Mouse (Mus musculus) midbrain, embryonic 13.5 days (tissue): ENCODE measurements around the gene Gm15093. TPM values are rescaled to one million over a fixed set of nuclear protein-coding genes. Genes with fewer than 3 reads are reported as not detected.
"Not testable (repeated sequence)": the region's sequence is repeated elsewhere in the genome, so short reads cannot be mapped to it uniquely, and the experiment has no call there.

Source experiments
- ATAC-seq: fragments of 200-750 bp; cut with Nextera tagmentation; 2 replicates; pipeline ENCODE4 v1.8.0; 2017; ENCODE audit warnings: mild to moderate bottlenecking, moderate TSS enrichment, moderate library complexity
- H3K27ac ChIP-seq: fragments of 300-500 bp; sonication (generic); 2 replicates; pipeline ENCODE4 v1.5.1; 2015; ENCODE audit warnings: inconsistent platforms, mild to moderate bottlenecking, moderate library complexity
- H3K27me3 ChIP-seq: fragments of 300-500 bp; sonication (generic); 2 replicates; pipeline ENCODE4 v1.6.1; 2015; ENCODE audit warnings: mild to moderate bottlenecking, inconsistent platforms
- H3K36me3 ChIP-seq: fragments of 300-500 bp; sonication (generic); 2 replicates; pipeline ENCODE4 v1.6.1; 2015; ENCODE audit warnings: mild to moderate bottlenecking, inconsistent platforms
- H3K4me1 ChIP-seq: fragments of 300-500 bp; sonication (generic); replicated peaks from 2 replicates; pipeline ENCODE4 v1.6.1; 2015; ENCODE audit warnings: inconsistent platforms
- H3K4me2 ChIP-seq: fragments of 300-500 bp; sonication (generic); replicated peaks from 2 replicates; pipeline ENCODE4 v1.6.1; 2015; ENCODE audit warnings: moderate library complexity, mild to moderate bottlenecking, inconsistent platforms
- H3K4me3 ChIP-seq: fragments of 300-500 bp; sonication (generic); replicated peaks from 2 replicates; pipeline ENCODE4 v1.5.1; 2015; ENCODE audit warnings: mild to moderate bottlenecking, inconsistent platforms
- H3K9ac ChIP-seq: fragments of 300-500 bp; sonication (generic); replicated peaks from 2 replicates; pipeline ENCODE4 v1.6.1; 2015; ENCODE audit warnings: mild to moderate bottlenecking, inconsistent platforms
- H3K9me3 ChIP-seq: fragments of 300-500 bp; sonication (generic); 2 replicates; pipeline ENCODE4 v1.6.1; 2016; ENCODE audit warnings: mild to moderate bottlenecking, inconsistent platforms
- WGBS: fragments of 180-500 bp; shearing (Covaris S2); methylation state at CpG from one replicate; pipeline ENCODE4 v1.1.7; 2015; 5-methylcytosine and 5-hydroxymethylcytosine counted together
- polyA plus RNA-seq: library from polyadenylated mRNA; unstranded; fragments of >200 nt; fragmentation: Nextera tagmentation; extraction: Ambion mirVana; gene quantifications from 2 replicates; pipeline ENCODE4 v1.2.1, GENCODE M21; 2015

Gm15093 gene
- polyA plus RNA-seq: not detected in 2 replicates

DNA sequence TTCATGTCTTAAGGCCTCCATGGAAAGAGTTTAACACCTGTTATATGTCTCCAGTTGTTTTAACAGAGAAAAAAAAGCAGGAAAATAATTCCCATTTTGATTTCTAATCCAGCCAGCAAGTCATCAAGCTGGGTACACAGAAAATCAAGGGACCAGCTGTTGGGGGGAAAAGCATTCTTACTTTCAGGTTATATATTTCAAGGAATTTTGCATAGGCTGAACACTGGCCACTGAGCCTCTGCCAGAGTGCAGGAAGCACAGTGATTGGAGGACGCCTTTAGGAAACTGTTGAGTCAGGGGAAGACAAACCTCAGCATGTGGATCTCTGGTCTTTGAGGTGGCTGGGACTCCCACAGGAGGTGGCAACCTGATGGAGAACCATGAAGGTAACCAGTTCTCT is at the start of gene Gm15093:
Gene Gm15093 (plus strand): TSS at position 301 of the 400 bp plus-strand sequence.
- not testable (repeated sequence) for H3K27ac ChIP-seq, H3K9me3 ChIP-seq, H3K4me3 ChIP-seq, H3K36me3 ChIP-seq, H3K4me2 ChIP-seq, H3K4me1 ChIP-seq, ATAC-seq, H3K27me3 ChIP-seq, H3K9ac ChIP-seq
- WGBS: no CpG with 5 or more reads among the region's 1 CpGs

Other genes with a start within 250 kb of the Gm15093 start
- not detected in 2 replicates for gene Ott, start 198.1 kb upstream of the Gm15093 start, polyA plus RNA-seq
- gene Gm15085, start 175.2 kb downstream of the Gm15093 start, polyA plus RNA-seq: not detected in 2 replicates